Mouse (Mus musculus) liver, embryonic 14.5 days (tissue): ENCODE data around the gene Pip4k2c.

Experiments
- CTCF ChIP-seq: IDR thresholded peaks from 2 replicates; pipeline ENCODE4 v1.5.1; 2016; ENCODE audit warnings: antibody characterized with exemption, low read depth, control low read depth
- EP300 ChIP-seq: IDR thresholded peaks from 2 replicates; pipeline ENCODE4 v1.6.1; 2016; ENCODE audit warnings: antibody characterized with exemption, low read depth

- TF ChIP-seq CTCF, result no peak
- no peak for TF ChIP-seq EP300
Measured at GRCm38 (mm10) chr10:127185101-127185500, 26.3 kb downstream of the Pip4k2c start.
